Mouse (Mus musculus): Measurements from ENCODE around the gene Bcl3.
A peak's percentile ranks its signal among the peaks of the same experiment; 100 is the strongest.

Gene Bcl3

GRCm38 (mm10) chr7:19836843-19837242, 14.3 kb upstream of the Bcl3 start:
- no peak for DNase-seq (ENCODE audit: low read depth in 1 of 2, low spot score in 2 of 2)

GRCm38 (mm10) chr7:19834055-19834454, 11.5 kb upstream of the Bcl3 start:
- DNase-seq (ENCODE audit: low read depth in 1 of 2, low spot score in 2 of 2), result no peak

GRCm38 (mm10) chr7:19831837-19832236, 9.3 kb upstream of the Bcl3 start:
- no peak for DNase-seq (ENCODE audit: low read depth in 1 of 2, low spot score in 2 of 2)

GRCm38 (mm10) chr7:19830682-19831156, 8.1 kb upstream of the Bcl3 start:
- DNase-seq (ENCODE audit: low read depth in 1 of 2, low spot score in 2 of 2), result peak; percentile 81 to 87

- DNase-seq (ENCODE audit: low read depth in 1 of 2, low spot score in 2 of 2), result no peak
These were observed 7.1 kb upstream of the Bcl3 start for GRCm38 (mm10) chr7:19829694-19830093.

GRCm38 (mm10) chr7:19826756-19827155, 4.2 kb upstream of the Bcl3 start:
- no peak for DNase-seq (ENCODE audit: low read depth in 1 of 2, low spot score in 2 of 2)

GRCm38 (mm10) chr7:19824182-19824973, 1.8 kb upstream of the Bcl3 start:
- peak; percentile 77 to 85 for DNase-seq (ENCODE audit: low read depth in 1 of 2, low spot score in 2 of 2)

- peak; percentile 54 to 56 for DNase-seq (ENCODE audit: low read depth in 1 of 2, low spot score in 2 of 2)
These were observed 949 bp upstream of the Bcl3 start for GRCm38 (mm10) chr7:19823256-19824181.

GRCm38 (mm10) chr7:19822193-19822592, 377 bp downstream of the Bcl3 start:
- DNase-seq (ENCODE audit: low read depth in 1 of 2, low spot score in 2 of 2), result no peak

GRCm38 (mm10) chr7:19821633-19822032, 937 bp downstream of the Bcl3 start:
- no peak for DNase-seq (ENCODE audit: low read depth in 1 of 2, low spot score in 2 of 2)

GRCm38 (mm10) chr7:19820347-19821048, 2.1 kb downstream of the Bcl3 start:
- no peak for DNase-seq (ENCODE audit: low read depth in 1 of 2, low spot score in 2 of 2)

- DNase-seq (ENCODE audit: low read depth in 1 of 2, low spot score in 2 of 2), result no peak
These were observed 3.7 kb downstream of the Bcl3 start for GRCm38 (mm10) chr7:19818875-19819274.

GRCm38 (mm10) chr7:19818440-19818839, 4.1 kb downstream of the Bcl3 start:
- no peak for DNase-seq (ENCODE audit: low read depth in 1 of 2, low spot score in 2 of 2)

GRCm38 (mm10) chr7:19817382-19818105, 5.0 kb downstream of the Bcl3 start:
- peak; percentile 67 to 84 for DNase-seq (ENCODE audit: low read depth in 1 of 2, low spot score in 2 of 2)

GRCm38 (mm10) chr7:19816224-19816771, 6.3 kb downstream of the Bcl3 start:
- peak; percentile 79 to 84 for DNase-seq (ENCODE audit: low read depth in 1 of 2, low spot score in 2 of 2)

GRCm38 (mm10) chr7:19815296-19816223, 7.0 kb downstream of the Bcl3 start:
- DNase-seq (ENCODE audit: low read depth in 1 of 2, low spot score in 2 of 2), result no peak

- DNase-seq (ENCODE audit: low read depth in 1 of 2, low spot score in 2 of 2), result no peak
These were observed 8.9 kb downstream of the Bcl3 start for GRCm38 (mm10) chr7:19813579-19814122.

- no peak for DNase-seq (ENCODE audit: low read depth in 1 of 2, low spot score in 2 of 2)
These were observed 9.4 kb downstream of the Bcl3 start for GRCm38 (mm10) chr7:19813161-19813560.

- no peak for DNase-seq (ENCODE audit: low read depth in 1 of 2, low spot score in 2 of 2)
These were observed 11.5 kb downstream of the Bcl3 start for GRCm38 (mm10) chr7:19811114-19811513.
